Mouse (Mus musculus) heart, embryonic 14.5 days (tissue): ENCODE measurements at regions not wholly inside any gene's neighbourhood (a gene's known extent, or its start where the extent isn't known, plus 50 kb on each side); places are given as distances from the start of the nearest gene placed in this dataset.
A peak's percentile ranks its signal among the peaks of the same experiment; 100 is the strongest.

Source experiments
- ATAC-seq: fragments of 200-750 bp; cut with Nextera tagmentation; 2 replicates; pipeline ENCODE4 v1.8.0; 2017; ENCODE audit warnings: low read depth, moderate TSS enrichment; ENCODE audit not compliant: insufficient number of reproducible peaks, insufficient read depth, low FRiP score
- H3K27ac ChIP-seq, 2 experiments: fragments of 200-500 bp in 1 of 2; fragments of 300-500 bp in 1 of 2; sonication (generic) in 1 of 2; replicated peaks in 1 of 2; 2 replicates each; pipeline ENCODE4 v1.5.1; 2012 to 2014; ENCODE audit warnings: low read depth in 2 of 2, low read length in 2 of 2, control low read depth in 1 of 2, mild to moderate bottlenecking in 1 of 2, mixed read lengths in 1 of 2; ENCODE audit not compliant: control insufficient read depth in 1 of 2, insufficient read depth in 1 of 2
- H3K27me3 ChIP-seq: fragments of 300-500 bp; sonication (generic); 2 replicates; pipeline ENCODE4 v1.6.1; 2014; ENCODE audit warnings: mild to moderate bottlenecking, low read length, control low read depth; ENCODE audit not compliant: control insufficient read depth, insufficient read depth
- H3K36me3 ChIP-seq: fragments of 300-500 bp; sonication (generic); 2 replicates; pipeline ENCODE4 v1.6.1; 2014; ENCODE audit warnings: mild to moderate bottlenecking, control low read depth, low read length, mixed read lengths; ENCODE audit not compliant: control insufficient read depth, insufficient read depth
- H3K4me1 ChIP-seq, 2 experiments: fragments of 200-500 bp in 1 of 2; fragments of 300-500 bp in 1 of 2; sonication (generic) in 1 of 2; 2 replicates each; pipeline ENCODE4 v1.6.1; 2012 to 2014; ENCODE audit warnings: low read length in 2 of 2, control low read depth in 1 of 2, mixed read lengths in 1 of 2; ENCODE audit not compliant: control insufficient read depth in 2 of 2, insufficient read depth in 2 of 2
- H3K4me2 ChIP-seq: fragments of 300-500 bp; sonication (generic); 2 replicates; pipeline ENCODE4 v1.6.1; 2014; ENCODE audit warnings: mild to moderate bottlenecking, low read length
- H3K4me3 ChIP-seq, 2 experiments: fragments of 200-500 bp in 1 of 2; fragments of 300-500 bp in 1 of 2; sonication (generic) in 1 of 2; 2 replicates each; pipeline ENCODE4 v1.5.1; 2012 to 2014; ENCODE audit warnings: low read length in 2 of 2, mild to moderate bottlenecking in 2 of 2, control low read depth in 1 of 2, low read depth in 1 of 2, moderate library complexity in 1 of 2; ENCODE audit not compliant: control insufficient read depth in 1 of 2, insufficient read depth in 1 of 2
- H3K9ac ChIP-seq: fragments of 300-500 bp; sonication (generic); 2 replicates; pipeline ENCODE4 v1.6.1; 2014; ENCODE audit warnings: mild to moderate bottlenecking, low read length
- H3K9me3 ChIP-seq: fragments of 300-500 bp; sonication (generic); 2 replicates; pipeline ENCODE4 v1.6.1; 2016; ENCODE audit warnings: low read length, control low read depth; ENCODE audit not compliant: control insufficient read depth
- WGBS: fragments of 180-500 bp; shearing (Covaris S2); extraction: QIAGEN DNeasy Blood & Tissue Kit; methylation state at CpG from one replicate; pipeline ENCODE4 v1.1.7; 2014; 5-methylcytosine and 5-hydroxymethylcytosine counted together

DNA sequence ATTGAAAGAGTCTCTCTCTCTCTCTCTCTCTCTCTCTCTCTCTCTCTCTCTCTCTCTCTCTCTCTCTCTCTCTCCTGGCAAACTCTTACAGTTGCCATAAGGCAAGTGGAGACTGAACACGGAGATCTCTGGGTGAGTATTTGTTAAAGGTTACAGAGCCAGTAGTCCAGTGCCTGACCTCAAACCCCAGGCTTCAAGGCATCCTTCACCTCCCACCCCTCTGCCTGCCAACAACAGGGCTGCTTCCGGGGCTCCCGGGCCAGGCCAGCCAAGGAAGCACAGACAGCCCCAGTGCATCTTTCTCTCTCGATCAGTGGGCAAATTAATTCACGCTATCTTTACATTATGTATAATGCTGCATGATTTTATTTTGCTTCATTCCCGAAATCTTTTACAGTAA is 474.2 kb downstream of the Insc start:
- peaks cover 16 to 19% of the 10 kb centered on the region in 2 experiments for H3K4me1 ChIP-seq
- no peak for ATAC-seq
- WGBS: 55% methylated on average over 6 of the region's 6 CpGs
- H3K27me3 ChIP-seq: 0 out of 2 replicates have a peak, but pooled peaks cover 4% of the 10 kb centered on the region
- no peak overlapping the region for H3K4me3 ChIP-seq
- no peaks in the 10 kb centered on the region for H3K36me3 ChIP-seq
- no peak overlapping the region for H3K27ac ChIP-seq
- H3K4me2 ChIP-seq: no peak overlapping the region
- H3K9ac ChIP-seq: no peak overlapping the region
- H3K9me3 ChIP-seq: no peaks in the 10 kb centered on the region

DNA sequence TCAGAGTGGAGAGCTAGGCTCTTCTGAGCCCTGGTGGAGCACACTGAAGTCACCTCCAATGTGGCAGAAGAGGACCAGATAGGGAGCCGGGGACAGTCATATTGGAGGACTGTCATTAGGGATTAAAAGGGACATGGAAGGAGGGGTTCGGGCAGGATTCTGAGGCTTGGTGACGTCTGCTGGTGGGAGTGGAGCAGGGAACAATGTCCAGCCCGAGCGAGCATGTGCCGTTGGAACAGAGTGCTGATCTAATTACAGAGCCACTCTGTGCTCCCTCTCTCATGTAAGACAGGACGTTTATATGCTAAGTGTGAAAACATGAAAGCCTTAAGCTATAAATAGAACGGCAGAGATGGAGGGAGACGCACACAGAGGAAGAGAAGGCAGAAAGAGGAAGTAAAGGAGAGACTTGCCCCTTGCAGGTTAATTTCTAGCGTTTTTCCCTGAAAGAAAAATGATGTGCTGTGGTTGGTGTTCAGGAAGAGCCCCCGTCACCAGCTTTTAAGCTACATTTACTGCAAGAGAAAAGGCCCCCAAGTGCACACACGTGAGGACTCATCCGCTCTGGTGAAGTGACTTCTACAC is 475.2 kb downstream of the Insc start:
- Histone ChIP-seq H3K27ac (0 out of 4 replicates have a peak overlapping the region, but pooled peaks have one; percentile 4 to 26), H3K36me3 (no peaks in the 10 kb centered on the region), H3K9ac (peak overlapping the region; percentile 25; the same call in 1 of the 2 replicates), H3K9me3 (no peaks in the 10 kb centered on the region), H3K4me2 (peak overlapping the region; percentile 33), H3K4me3 (no peak overlapping the region), H3K4me1 (peaks cover 13 to 22% of the 10 kb centered on the region in 2 experiments), H3K27me3 (0 out of 2 replicates have a peak, but pooled peaks cover 4% of the 10 kb centered on the region)
- no peak for ATAC-seq
- WGBS: 22% methylated on average over 13 of the region's 13 CpGs

DNA sequence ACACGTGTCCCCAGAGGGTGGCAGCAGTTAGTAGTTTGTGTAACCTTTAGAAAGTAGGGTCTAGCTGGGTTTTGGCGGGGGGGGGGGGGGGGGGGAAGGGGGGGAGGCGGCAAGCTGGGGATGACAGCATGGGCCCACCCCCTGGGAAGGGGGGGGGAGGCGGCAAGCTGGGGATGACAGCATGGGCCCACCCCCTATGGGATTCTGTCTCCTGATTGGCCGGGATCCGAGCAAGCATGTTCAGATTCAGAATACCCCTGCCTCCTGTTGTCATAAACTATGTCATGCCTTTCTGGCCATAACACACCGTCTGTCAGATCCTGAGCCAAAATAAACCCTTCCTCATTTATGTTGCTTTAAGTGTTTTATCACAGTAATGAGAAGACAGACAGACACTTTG is 479.1 kb downstream of the Insc start:
- no peak for ATAC-seq
- Histone ChIP-seq H3K27ac (no peak overlapping the region), H3K9ac (no peak overlapping the region), H3K27me3 (0 out of 2 replicates have a peak, but pooled peaks cover 4% of the 10 kb centered on the region), H3K36me3 (no peaks in the 10 kb centered on the region), H3K9me3 (no peaks in the 10 kb centered on the region), H3K4me3 (no peak overlapping the region), H3K4me2 (no peak overlapping the region), H3K4me1 (peaks cover 9 to 17% of the 10 kb centered on the region in 2 experiments)
- 44% methylated on average over 4 of the region's 7 CpGs for WGBS

DNA sequence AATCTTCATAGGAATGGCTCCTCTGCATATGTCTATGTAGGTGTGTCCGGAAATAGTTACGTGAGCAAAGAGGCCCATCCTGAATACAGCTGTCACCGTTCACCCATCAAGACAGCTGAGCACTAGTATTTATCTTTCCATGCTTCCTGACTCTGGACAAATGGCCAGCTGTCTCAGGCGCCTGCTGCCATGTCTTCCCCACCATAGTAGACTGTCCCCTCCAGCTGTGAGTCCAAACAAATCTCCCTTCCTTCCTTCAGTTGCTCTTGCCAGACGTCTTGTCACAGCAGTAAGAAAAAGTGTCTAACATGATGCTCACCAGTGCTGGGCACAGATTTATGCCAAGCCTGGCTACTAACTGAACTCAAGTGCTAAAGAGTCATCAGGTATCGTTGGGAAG is 487.0 kb downstream of the Insc start:
- Histone ChIP-seq H3K4me3 (no peak overlapping the region), H3K27me3 (no peaks in the 10 kb centered on the region), H3K27ac (no peak overlapping the region), H3K4me1 (peaks cover 15 to 16% of the 10 kb centered on the region in 2 experiments), H3K36me3 (no peaks in the 10 kb centered on the region), H3K9ac (no peak overlapping the region), H3K4me2 (no peak overlapping the region), H3K9me3 (no peaks in the 10 kb centered on the region)
- 45% methylated on average over 6 of the region's 6 CpGs for WGBS
- ATAC-seq: no peak

DNA sequence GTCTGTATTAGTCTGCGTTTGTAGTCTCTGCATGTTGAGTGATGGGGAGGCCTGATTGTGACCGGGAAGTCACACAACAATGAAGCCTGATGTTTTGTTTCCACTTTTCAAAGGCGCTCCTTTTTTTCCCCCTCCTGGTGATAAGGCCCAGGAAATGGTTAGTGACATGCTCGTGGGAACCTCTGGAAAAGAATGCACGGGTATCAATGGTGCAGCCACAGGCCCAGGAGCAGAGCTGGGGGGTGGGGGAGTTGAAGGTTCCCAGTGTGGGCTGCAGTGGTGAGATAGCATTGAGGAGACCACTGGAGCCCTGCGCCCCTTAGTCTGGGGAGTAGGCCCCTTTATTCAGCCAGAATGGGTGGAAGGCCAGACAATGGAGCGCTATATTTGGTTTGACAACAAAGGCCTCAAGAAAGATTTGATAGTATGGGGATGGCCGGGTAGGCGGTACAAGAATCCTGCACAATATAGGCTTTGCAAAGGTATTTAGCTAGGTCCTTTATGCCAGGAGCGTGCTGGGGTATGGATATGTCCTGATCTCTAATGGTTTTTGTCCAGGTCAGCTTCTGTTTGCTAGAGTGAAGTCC is 490.4 kb downstream of the Insc start:
- WGBS: 21% methylated on average over 10 of the region's 10 CpGs
- H3K27ac ChIP-seq: peak overlapping the region; percentile 68 to 69
- peak; percentile 48 for ATAC-seq

DNA sequence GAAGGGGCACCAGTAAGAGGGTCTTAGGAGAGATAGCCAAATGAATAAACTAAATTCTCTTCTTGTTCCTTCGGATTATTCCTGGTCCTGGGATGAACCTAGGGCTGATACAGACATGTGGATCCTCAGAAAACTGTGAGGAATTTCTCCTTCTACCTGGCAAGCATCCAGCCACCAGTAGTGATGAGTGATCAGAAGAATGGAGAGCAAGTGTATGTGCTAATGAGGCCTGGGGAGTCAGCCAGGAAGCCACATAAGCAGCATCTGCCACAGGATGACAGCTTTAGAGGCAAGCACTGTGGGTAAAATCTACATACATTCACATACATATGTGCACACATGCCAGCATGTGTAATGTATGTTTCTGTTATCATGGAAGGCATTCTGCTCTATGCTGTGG is 493.6 kb downstream of the Insc start:
- ATAC-seq: no peak
- Histone ChIP-seq H3K9me3 (no peaks in the 10 kb centered on the region), H3K27me3 (no peaks in the 10 kb centered on the region), H3K4me2 (no peak overlapping the region), H3K9ac (no peak overlapping the region), H3K4me1 (peaks cover 14 to 15% of the 10 kb centered on the region in 2 experiments), H3K27ac (no peak overlapping the region), H3K4me3 (no peak overlapping the region), H3K36me3 (no peaks in the 10 kb centered on the region)
- WGBS: 63% methylated on average over 1 of the region's 1 CpGs

More for the DNA sequence above, 490.4 kb downstream of the Insc start:
- Histone ChIP-seq H3K9ac (no peak overlapping the region), H3K9me3 (no peaks in the 10 kb centered on the region), H3K4me2 (no peak overlapping the region), H3K4me3 (no peak overlapping the region), H3K36me3 (no peaks in the 10 kb centered on the region), H3K27me3 (no peaks in the 10 kb centered on the region), H3K4me1 (peaks cover 15 to 16% of the 10 kb centered on the region in 2 experiments)

DNA sequence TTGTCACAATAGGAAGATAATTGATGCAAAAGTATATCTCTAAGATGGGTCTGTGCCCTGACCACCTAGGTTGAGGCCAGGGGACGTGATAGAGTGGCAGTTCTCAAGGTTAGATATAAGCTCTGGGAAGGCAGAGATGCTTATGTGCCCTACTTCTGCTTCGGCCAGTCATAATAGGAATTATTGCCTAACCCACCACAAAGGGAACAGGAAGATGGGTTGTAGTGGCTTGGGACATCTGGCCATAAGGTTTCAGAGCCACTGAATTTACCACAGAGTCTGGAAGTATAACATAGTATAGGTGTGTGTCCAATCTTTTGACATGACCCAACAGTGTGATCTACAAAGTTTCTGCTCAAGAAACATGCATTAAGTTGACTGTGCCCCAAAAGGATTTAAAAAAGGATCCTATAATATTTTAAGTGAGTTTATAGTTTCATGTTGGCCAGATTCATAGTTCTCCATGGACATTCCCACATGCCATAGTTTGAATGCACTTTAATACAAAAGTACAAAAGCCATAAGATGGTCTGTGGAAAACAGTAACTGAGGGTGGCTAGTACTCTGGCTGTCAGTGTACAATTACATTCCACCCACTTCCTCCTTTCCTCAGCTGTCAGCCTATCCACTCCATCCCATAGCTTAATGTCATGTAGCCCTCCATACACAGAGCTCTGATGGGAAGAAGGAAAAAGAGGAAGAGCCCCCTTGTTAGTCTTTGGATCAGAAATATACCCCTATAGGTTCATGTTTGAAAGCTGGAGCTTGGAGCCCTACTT is 508.3 kb downstream of the Insc start:
- no peak for ATAC-seq

More for the DNA sequence above, 508.3 kb downstream of the Insc start:
- H3K36me3 ChIP-seq: no peaks in the 10 kb centered on the region
- no peaks in the 10 kb centered on the region; a peak in 1 of 4 replicates for H3K4me1 ChIP-seq
- no peak overlapping the region for H3K27ac ChIP-seq
- H3K9me3 ChIP-seq: no peaks in the 10 kb centered on the region
- H3K4me3 ChIP-seq: no peak overlapping the region
- H3K4me2 ChIP-seq: no peak overlapping the region
- WGBS: 86% methylated on average over 2 of the region's 2 CpGs
- H3K27me3 ChIP-seq: no peaks in the 10 kb centered on the region
- H3K9ac ChIP-seq: no peak overlapping the region
